Mouse (Mus musculus) forebrain, embryonic 16.5 days (tissue): ENCODE measurements around the gene Kcnma1. TPM values are rescaled to one million over a fixed set of nuclear protein-coding genes. Genes with fewer than 3 reads are reported as not detected.

Experiments used
- ATAC-seq: fragments of 200-750 bp; cut with Nextera tagmentation; 2 replicates; pipeline ENCODE4 v1.8.0; 2017; ENCODE audit warnings: mild to moderate bottlenecking, moderate library complexity
- H3K27ac ChIP-seq: fragments of 300-500 bp; sonication (generic); 2 replicates; pipeline ENCODE4 v1.5.1; 2014; ENCODE audit warnings: low read length, control low read depth
- H3K27me3 ChIP-seq: fragments of 300-500 bp; sonication (generic); replicated peaks from 2 replicates; pipeline ENCODE4 v1.6.1; 2014; ENCODE audit warnings: low read length; ENCODE audit not compliant: control insufficient read depth, insufficient read depth
- H3K36me3 ChIP-seq: fragments of 300-500 bp; sonication (generic); 2 replicates; pipeline ENCODE4 v1.6.1; 2014; ENCODE audit not compliant: control insufficient read depth, insufficient read depth
- H3K4me1 ChIP-seq: fragments of 300-500 bp; sonication (generic); replicated peaks from 2 replicates; pipeline ENCODE4 v1.6.1; 2014; ENCODE audit warnings: low read length; ENCODE audit not compliant: control insufficient read depth, insufficient read depth
- H3K4me2 ChIP-seq: fragments of 300-500 bp; sonication (generic); 2 replicates; pipeline ENCODE4 v1.6.1; 2014; ENCODE audit warnings: mild to moderate bottlenecking, low read length, control low read depth
- H3K4me3 ChIP-seq: fragments of 300-500 bp; sonication (generic); replicated peaks from 2 replicates; pipeline ENCODE4 v1.5.1; 2014; ENCODE audit warnings: mild to moderate bottlenecking, low read length, control low read depth
- H3K9ac ChIP-seq: fragments of 300-500 bp; sonication (generic); replicated peaks from 2 replicates; pipeline ENCODE4 v1.6.1; 2014; ENCODE audit warnings: low read depth, low read length, control low read depth
- H3K9me3 ChIP-seq: fragments of 300-500 bp; sonication (generic); 2 replicates; pipeline ENCODE4 v1.6.1; 2016; ENCODE audit warnings: low read length; ENCODE audit not compliant: control insufficient read depth
- WGBS: fragments of 180-500 bp; shearing (Covaris S2); extraction: QIAGEN DNeasy Blood & Tissue Kit; methylation state at CpG from one replicate; pipeline ENCODE4 v1.1.7; 2014; 5-methylcytosine and 5-hydroxymethylcytosine counted together
- polyA plus RNA-seq: library from polyadenylated mRNA; unstranded; fragments of >200 nt; fragmentation: Nextera tagmentation; extraction: Ambion mirVana; gene quantifications from 2 replicates; pipeline ENCODE4 v1.2.1, GENCODE M21; 2015

Gene Kcnma1
- 7.5 and 12.3 TPM in 2 replicates for polyA plus RNA-seq

DNA sequence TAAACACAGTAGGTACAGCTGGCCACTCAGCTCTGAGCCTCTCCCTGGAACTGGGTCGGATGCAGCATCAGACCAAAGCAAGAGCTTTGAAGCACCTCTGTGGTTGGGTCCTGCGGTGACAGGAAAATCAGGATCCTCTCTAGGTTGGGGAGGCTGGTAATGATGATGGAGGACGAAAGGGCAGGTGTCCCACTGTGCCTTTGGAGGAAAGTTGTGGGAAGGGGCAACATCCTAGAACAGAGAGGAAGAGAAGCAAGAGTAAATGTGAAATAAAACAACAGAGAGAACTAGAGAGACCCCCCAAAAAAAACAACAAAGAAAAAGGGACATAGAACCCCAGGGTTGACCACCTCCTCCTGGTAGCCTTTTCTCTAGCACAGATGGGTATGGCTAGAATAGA is at the start of gene Kcnma1:
Gene Kcnma1 (minus strand): TSS at position 101 of the 400 bp plus-strand sequence.
- H3K36me3 ChIP-seq = no peaks in the 10 kb centered on the region
- H3K4me3 ChIP-seq = no peak within 1 kb of the TSS
- no peak within 1 kb of the TSS for H3K4me2 ChIP-seq
- no peak for ATAC-seq
- H3K27me3 ChIP-seq = no peaks in the 10 kb centered on the region
- H3K9me3 ChIP-seq = no peaks in the 10 kb centered on the region
- H3K9ac ChIP-seq = no peak within 1 kb of the TSS
- H3K27ac ChIP-seq = no peak within 1 kb of the TSS
- H3K4me1 ChIP-seq = no peaks in the 10 kb centered on the region
- WGBS = 70% methylated on average over 3 of the region's 3 CpGs

DNA sequence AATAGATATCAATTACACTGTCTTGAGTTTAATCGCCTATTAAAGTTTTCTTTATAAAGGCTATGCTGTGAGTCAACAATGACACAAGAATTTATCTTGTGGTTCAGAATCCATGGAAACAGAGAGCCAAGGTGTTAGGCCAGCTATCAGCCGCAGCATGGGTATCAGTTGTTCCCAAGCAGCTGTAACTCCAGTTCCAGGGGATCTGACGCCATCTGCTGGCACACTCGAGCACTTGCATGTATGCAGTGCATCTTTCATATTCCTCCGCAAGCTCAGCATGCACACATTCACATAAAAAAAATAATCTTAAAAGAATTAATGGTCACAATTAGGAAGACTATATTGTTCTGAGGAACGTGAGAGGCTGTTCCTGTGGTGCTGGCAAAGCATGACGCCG is 45.5 kb upstream of the Kcnma1 start:
- ATAC-seq = no peak
- Histone ChIP-seq H3K27me3 (no peaks in the 10 kb centered on the region), H3K9ac (no peak overlapping the region), H3K4me2 (0 out of 2 replicates have a peak overlapping the region, but pooled peaks have one; percentile 4), H3K27ac (no peak overlapping the region), H3K4me1 (no peaks in the 10 kb centered on the region; the same call in 1 of the 2 replicates), H3K36me3 (no peaks in the 10 kb centered on the region), H3K4me3 (no peak overlapping the region), H3K9me3 (no peaks in the 10 kb centered on the region)
- WGBS = 25% methylated on average over 8 of the region's 8 CpGs

DNA sequence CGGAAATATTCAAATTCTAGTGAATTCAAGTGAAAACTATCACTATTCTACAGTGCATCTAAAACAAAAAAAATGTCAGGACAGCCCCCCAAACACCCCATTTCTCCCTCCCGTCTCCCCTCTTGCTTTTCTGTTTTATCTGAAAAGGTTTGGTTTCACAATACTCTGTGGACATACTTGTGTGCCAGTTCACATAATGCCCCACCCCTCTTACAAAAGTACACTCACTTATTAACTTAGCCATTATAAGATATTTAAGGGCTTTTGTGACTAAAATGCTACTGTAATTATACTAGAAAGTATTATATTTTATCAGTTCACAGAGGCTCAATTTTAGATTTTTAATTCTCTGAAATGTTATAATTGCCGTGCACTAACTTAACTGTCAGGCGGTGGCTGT is 45.0 kb upstream of the Kcnma1 start:
- Histone ChIP-seq H3K27ac (no peak overlapping the region), H3K9ac (no peak overlapping the region), H3K27me3 (no peaks in the 10 kb centered on the region), H3K4me3 (no peak overlapping the region), H3K4me1 (no peaks in the 10 kb centered on the region; the same call in 1 of the 2 replicates), H3K36me3 (no peaks in the 10 kb centered on the region), H3K9me3 (no peaks in the 10 kb centered on the region), H3K4me2 (no peak overlapping the region)
- ATAC-seq = no peak
- WGBS = 71% methylated on average over 4 of the region's 4 CpGs

DNA sequence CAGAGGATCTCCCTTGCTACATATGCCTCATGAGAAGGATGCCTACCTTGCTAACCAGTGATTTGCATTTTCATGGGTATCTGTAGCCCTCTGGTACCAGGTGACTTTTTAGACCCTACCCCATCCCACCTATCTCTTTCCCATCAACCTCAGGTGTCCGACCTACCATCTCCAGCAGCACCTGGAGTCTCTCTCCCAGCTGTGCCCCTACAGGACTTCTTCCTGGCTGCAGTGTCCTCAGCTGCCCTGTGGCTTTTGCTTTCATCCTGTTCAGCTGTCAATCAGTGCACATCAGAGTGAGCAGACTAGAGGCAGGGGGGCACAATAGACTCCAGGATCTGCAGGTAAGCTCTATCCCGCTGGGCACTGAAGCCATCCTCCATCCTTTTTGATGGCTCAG is 37.5 kb upstream of the Kcnma1 start:
- Histone ChIP-seq H3K27me3 (no peaks in the 10 kb centered on the region), H3K27ac (no peak overlapping the region), H3K9ac (no peak overlapping the region), H3K4me1 (no peaks in the 10 kb centered on the region), H3K36me3 (no peaks in the 10 kb centered on the region), H3K4me3 (no peak overlapping the region), H3K9me3 (no peaks in the 10 kb centered on the region), H3K4me2 (no peak overlapping the region)
- WGBS = 74% methylated on average over 2 of the region's 2 CpGs
- ATAC-seq = no peak

GRCm38 (mm10) chr14:24036609-24037008 is 22.3 kb upstream of the Kcnma1 start:
- 0 out of 2 replicates have a peak, but pooled peaks cover 4% of the 10 kb centered on the region for H3K4me1 ChIP-seq
- no peaks in the 10 kb centered on the region for H3K9me3 ChIP-seq
- no peak overlapping the region for H3K4me3 ChIP-seq
- H3K36me3 ChIP-seq = no peaks in the 10 kb centered on the region
- no peak overlapping the region for H3K9ac ChIP-seq
- no peak overlapping the region for H3K27ac ChIP-seq
- no peaks in the 10 kb centered on the region for H3K27me3 ChIP-seq
- ATAC-seq = no peak
- 34% methylated on average over 2 of the region's 2 CpGs for whole genome bisulfite sequencing
- no peak overlapping the region for H3K4me2 ChIP-seq

DNA sequence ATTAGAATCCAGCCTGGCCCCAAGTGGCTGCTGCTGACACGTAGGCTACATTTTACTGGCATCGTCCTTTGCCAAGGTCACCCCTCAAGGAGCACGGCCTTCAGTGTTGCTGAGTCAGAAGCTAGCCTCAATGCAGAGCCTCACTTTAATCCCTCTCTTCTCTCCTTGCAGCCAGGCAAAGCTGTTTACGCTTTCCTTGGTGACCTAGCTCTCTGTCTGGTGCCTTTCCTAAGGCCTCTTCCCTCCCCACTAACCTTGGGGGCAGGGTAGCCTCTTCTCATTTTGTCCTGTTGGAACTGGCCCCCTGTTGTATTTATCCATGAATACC is 21.9 kb upstream of the Kcnma1 start:
- H3K4me2 ChIP-seq = no peak overlapping the region
- H3K27ac ChIP-seq = no peak overlapping the region
- no peaks in the 10 kb centered on the region for H3K36me3 ChIP-seq
- ATAC-seq = no peak
- H3K4me3 ChIP-seq = no peak overlapping the region
- no peaks in the 10 kb centered on the region for H3K9me3 ChIP-seq
- WGBS = 40% methylated on average over 4 of the region's 4 CpGs
- 0 out of 2 replicates have a peak, but pooled peaks cover 4% of the 10 kb centered on the region for H3K4me1 ChIP-seq
- H3K9ac ChIP-seq = no peak overlapping the region
- H3K27me3 ChIP-seq = no peaks in the 10 kb centered on the region

- H3K4me1 ChIP-seq = 0 out of 2 replicates have a peak, but pooled peaks cover 4% of the 10 kb centered on the region
- no peak overlapping the region for H3K27ac ChIP-seq
- H3K27me3 ChIP-seq = no peaks in the 10 kb centered on the region
- H3K9me3 ChIP-seq = no peaks in the 10 kb centered on the region
- WGBS = 20% methylated on average over 11 of the region's 11 CpGs
- no peak overlapping the region for H3K4me2 ChIP-seq
- no peaks in the 10 kb centered on the region for H3K36me3 ChIP-seq
- H3K4me3 ChIP-seq = no peak overlapping the region
- H3K9ac ChIP-seq = no peak overlapping the region
- no peak for ATAC-seq
These were observed 21.4 kb upstream of the Kcnma1 start for GRCm38 (mm10) chr14:24035486-24036207.

DNA sequence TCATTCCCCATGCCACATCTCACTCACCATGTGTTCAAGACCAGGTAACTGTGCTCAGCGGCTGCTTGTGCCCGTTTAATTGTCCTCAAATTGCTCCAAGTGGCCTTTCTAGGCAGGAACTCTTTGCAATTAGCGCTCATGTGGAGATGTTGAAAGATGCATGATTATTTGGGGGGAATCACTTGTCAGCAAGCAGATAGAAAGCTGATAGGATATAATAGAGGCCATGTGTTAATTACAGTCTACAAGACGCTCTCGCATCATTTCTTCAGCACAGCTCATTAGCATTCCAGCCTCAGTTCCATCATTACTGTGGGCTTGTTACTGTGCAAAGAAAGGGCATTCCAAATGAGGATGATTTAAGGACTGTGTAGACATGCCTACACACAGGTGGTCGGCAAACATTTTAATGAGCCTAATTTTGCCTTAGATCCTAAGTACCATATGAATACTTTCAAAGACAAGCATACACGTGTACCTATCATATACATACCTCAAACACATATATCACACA is 18.6 kb upstream of the Kcnma1 start:
- H3K27ac ChIP-seq = no peak overlapping the region
- H3K27me3 ChIP-seq = no peaks in the 10 kb centered on the region
- H3K36me3 ChIP-seq = no peaks in the 10 kb centered on the region
- ATAC-seq = peak; percentile 64; the same call in 1 of the 2 replicates
- no peak overlapping the region for H3K4me2 ChIP-seq
- no peak overlapping the region for H3K9ac ChIP-seq
- WGBS = 39% methylated on average over 7 of the region's 7 CpGs
- H3K4me1 ChIP-seq = 0 out of 2 replicates have a peak, but pooled peaks cover 4% of the 10 kb centered on the region
- no peak overlapping the region for H3K4me3 ChIP-seq
- 0 out of 2 replicates have a peak, but pooled peaks cover under 1% of the 10 kb centered on the region for H3K9me3 ChIP-seq

DNA sequence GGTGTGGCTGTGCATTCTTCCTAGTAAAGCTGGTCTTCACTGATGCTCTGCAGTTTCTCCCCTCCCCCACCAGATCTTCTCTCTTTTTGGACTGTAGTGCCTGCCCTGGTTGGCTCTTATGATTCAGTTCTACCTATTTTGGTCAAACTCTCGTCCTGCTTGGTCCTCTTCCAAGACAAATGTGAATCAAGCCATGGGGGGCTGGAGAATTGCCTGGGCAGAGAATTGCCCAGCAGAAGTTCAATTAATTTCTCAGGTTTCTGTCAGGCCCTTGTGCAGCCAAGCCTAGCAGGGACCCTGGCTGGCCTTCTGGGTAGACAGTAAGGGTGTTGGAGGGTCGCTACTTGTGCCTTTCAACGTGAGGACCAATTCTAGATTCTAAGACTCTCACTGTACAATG is 17.9 kb upstream of the Kcnma1 start:
- Histone ChIP-seq H3K4me1 (0 out of 2 replicates have a peak, but pooled peaks cover 4% of the 10 kb centered on the region), H3K27me3 (no peaks in the 10 kb centered on the region), H3K4me3 (no peak overlapping the region), H3K9ac (no peak overlapping the region), H3K36me3 (no peaks in the 10 kb centered on the region), H3K27ac (no peak overlapping the region), H3K4me2 (no peak overlapping the region), H3K9me3 (0 out of 2 replicates have a peak, but pooled peaks cover 2% of the 10 kb centered on the region)
- no peak for ATAC-seq
- 42% methylated on average over 3 of the region's 3 CpGs for WGBS
